Mouse (Mus musculus): ENCODE results near the gene Kank4.

Kank4 gene

GRCm38 (mm10) chr4:98717735-98718546 is 99.4 kb downstream of the Kank4 start:
- no peak for DNase-seq (ENCODE audit: low spot score)

- no peak for DNase-seq (ENCODE audit: low spot score)
Measured at GRCm38 (mm10) chr4:98710891-98711290, 106.4 kb downstream of the Kank4 start.

Measured in layer of hippocampus, adult 11-12 months (tissue).